Mouse (Mus musculus) bone marrow macrophage, adult 2 months (primary cell): ENCODE results near the gene Syne3.

ENCODE experiments used
- CTCF ChIP-seq: IDR thresholded peaks from 2 replicates; pipeline ENCODE4 v1.5.1; 2012; ENCODE audit warnings: low read depth, mild to moderate bottlenecking, low read length, moderate library complexity
- POLR2A ChIP-seq: IDR thresholded peaks from 2 replicates; pipeline ENCODE4 v1.6.1; 2012; ENCODE audit warnings: mild to moderate bottlenecking, low read depth, low read length, borderline replicate concordance

DNA sequence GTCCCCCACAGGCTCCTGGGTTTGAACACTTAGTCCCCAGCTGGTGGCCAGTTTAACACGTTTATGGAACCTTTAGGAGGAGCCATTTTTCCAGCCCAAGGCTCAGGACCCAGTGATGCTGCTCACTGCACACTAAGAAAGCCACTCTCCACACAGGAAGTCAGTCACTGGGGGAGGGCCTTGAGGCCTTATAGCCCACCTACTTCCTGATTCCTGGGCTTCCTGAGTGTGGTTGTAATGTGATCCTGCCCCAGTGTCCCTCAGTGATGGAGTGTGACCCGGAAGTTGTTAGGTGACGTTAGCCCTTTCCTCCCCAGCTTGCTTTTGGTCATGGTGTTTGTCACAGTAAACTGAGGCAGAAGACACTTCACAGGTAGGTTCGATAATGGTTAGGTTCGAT lies 33.5 kb upstream of the Syne3 start:
- TF ChIP-seq POLR2A (no peak), CTCF (no peak)
